Mouse (Mus musculus) midbrain, embryonic 10.5 days (tissue): ENCODE measurements around the gene Tecpr2. TPM values are rescaled to one million over a fixed set of nuclear protein-coding genes. Genes with fewer than 3 reads are reported as not detected.

Experiments used
- DNase-seq: peaks from one replicate; pipeline ENCODE4 v3.0.0-alpha.2; 2017; ENCODE audit warnings: low spot score
- H3K27ac ChIP-seq: fragments of 300-500 bp; sonication (generic); replicated peaks from 2 replicates; pipeline ENCODE4 v1.5.1; 2016; ENCODE audit warnings: mild to moderate bottlenecking
- H3K27me3 ChIP-seq: fragments of 300-500 bp; sonication (generic); 2 replicates; pipeline ENCODE4 v1.6.1; 2016; ENCODE audit warnings: low read depth, mild to moderate bottlenecking; ENCODE audit not compliant: poor library complexity, severe bottlenecking
- H3K36me3 ChIP-seq: fragments of 300-500 bp; sonication (generic); 2 replicates; pipeline ENCODE4 v1.6.1; 2016; ENCODE audit warnings: mild to moderate bottlenecking, moderate library complexity
- H3K4me1 ChIP-seq: fragments of 300-500 bp; sonication (generic); 2 replicates; pipeline ENCODE4 v1.6.1; 2016
- H3K4me3 ChIP-seq: fragments of 300-500 bp; sonication (generic); 2 replicates; pipeline ENCODE4 v1.5.1; 2016; ENCODE audit warnings: mild to moderate bottlenecking, moderate library complexity
- H3K9me3 ChIP-seq: fragments of 300-500 bp; sonication (generic); replicated peaks from 2 replicates; pipeline ENCODE4 v1.6.1; 2016; ENCODE audit warnings: mild to moderate bottlenecking
- WGBS: fragments of 180-500 bp; shearing (Covaris S2); methylation state at CpG from one replicate; pipeline ENCODE4 v1.1.7; 2016; 5-methylcytosine and 5-hydroxymethylcytosine counted together
- polyA plus RNA-seq: library from polyadenylated mRNA; unstranded; fragments of >200 nt; fragmentation: Nextera tagmentation; extraction: Ambion mirVana; gene quantifications from 2 replicates; pipeline ENCODE4 v1.2.1, GENCODE M21; 2016

Gene Tecpr2
- polyA plus RNA-seq, 1 experiment from 2014 or later: 5.3 TPM

GRCm38 (mm10) chr12:110954351-110954991, 65.4 kb downstream of the Tecpr2 start:
- Histone ChIP-seq H3K27me3 (no peaks in the 10 kb centered on the region), H3K9me3 (no peaks in the 10 kb centered on the region), H3K4me1 (no peaks in the 10 kb centered on the region), H3K27ac (no peak overlapping the region), H3K36me3 (peaks cover 36% of the 10 kb centered on the region), H3K4me3 (no peak overlapping the region)
- no peak for DNase-seq
- 91% methylated on average over 4 of the region's 4 CpGs for WGBS

DNA sequence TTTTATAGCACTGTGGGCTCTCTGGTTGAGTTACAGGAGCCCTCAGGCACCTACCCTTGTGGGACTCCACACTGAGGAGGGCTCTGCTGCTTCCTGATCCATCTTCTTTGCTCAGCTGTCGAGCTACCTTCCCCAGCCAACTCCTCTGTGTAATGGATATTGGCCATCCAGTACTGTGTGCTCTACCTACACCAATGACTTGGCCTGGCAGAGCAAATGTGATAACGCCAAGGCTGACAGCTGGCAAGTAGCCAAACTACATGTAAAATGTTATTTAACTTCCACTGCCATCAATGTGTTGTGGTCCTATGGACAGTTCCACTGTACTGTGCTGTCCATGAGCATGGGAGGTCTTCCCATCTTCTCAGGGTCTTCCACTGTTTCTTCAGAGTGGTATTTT, 72.9 kb downstream of the Tecpr2 start:
- Histone ChIP-seq H3K27me3 (no peaks in the 10 kb centered on the region), H3K4me1 (no peaks in the 10 kb centered on the region), H3K27ac (no peak overlapping the region), H3K36me3 (peaks cover 37% of the 10 kb centered on the region), H3K4me3 (no peak overlapping the region), H3K9me3 (no peaks in the 10 kb centered on the region)
- 78% methylated on average over 2 of the region's 2 CpGs for WGBS
- DNase-seq: no peak

- H3K9me3 ChIP-seq: no peaks in the 10 kb centered on the region
- no peak overlapping the region for H3K4me3 ChIP-seq
- 89% methylated on average over 3 of the region's 3 CpGs for WGBS
- peaks cover 48% of the 10 kb centered on the region for H3K36me3 ChIP-seq
- H3K27ac ChIP-seq: no peak overlapping the region
- H3K27me3 ChIP-seq: no peaks in the 10 kb centered on the region
- H3K4me1 ChIP-seq: no peaks in the 10 kb centered on the region
- DNase-seq: no peak
Measured at GRCm38 (mm10) chr12:110965500-110965899, 76.4 kb downstream of the Tecpr2 start.

GRCm38 (mm10) chr12:110966079-110966478, 77.0 kb downstream of the Tecpr2 start:
- no peak for DNase-seq
- no peak overlapping the region for H3K27ac ChIP-seq
- H3K9me3 ChIP-seq: no peaks in the 10 kb centered on the region
- no peak overlapping the region for H3K4me3 ChIP-seq
- no peaks in the 10 kb centered on the region for H3K27me3 ChIP-seq
- H3K4me1 ChIP-seq: no peaks in the 10 kb centered on the region
- peaks cover 49% of the 10 kb centered on the region for H3K36me3 ChIP-seq
- WGBS: 90% methylated on average over 4 of the region's 4 CpGs

DNA sequence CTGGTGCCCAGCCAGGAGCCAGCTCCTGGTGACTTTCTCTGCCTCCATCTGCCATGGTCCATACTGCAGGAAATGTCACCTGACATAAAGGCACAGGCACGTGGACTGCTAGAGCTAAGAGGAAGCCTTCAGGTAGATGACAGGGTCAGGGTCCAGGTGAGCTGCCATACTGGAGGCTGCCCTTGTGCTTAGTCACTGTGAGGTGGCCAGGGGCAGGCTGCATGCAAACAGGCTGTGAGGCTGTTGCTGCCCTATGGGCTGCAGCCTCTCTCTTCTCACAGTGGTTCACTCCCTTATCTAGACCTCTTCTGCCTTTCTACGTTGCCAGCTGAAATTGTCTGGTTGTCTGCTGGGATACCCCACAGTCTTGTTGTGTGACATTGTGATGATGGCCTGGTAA, 78.1 kb downstream of the Tecpr2 start:
- no peak for DNase-seq
- Histone ChIP-seq H3K9me3 (no peaks in the 10 kb centered on the region), H3K27me3 (no peaks in the 10 kb centered on the region), H3K4me3 (no peak overlapping the region), H3K4me1 (no peaks in the 10 kb centered on the region), H3K36me3 (peaks cover 54% of the 10 kb centered on the region), H3K27ac (no peak overlapping the region)
- 89% methylated on average over 2 of the region's 2 CpGs for WGBS

DNA sequence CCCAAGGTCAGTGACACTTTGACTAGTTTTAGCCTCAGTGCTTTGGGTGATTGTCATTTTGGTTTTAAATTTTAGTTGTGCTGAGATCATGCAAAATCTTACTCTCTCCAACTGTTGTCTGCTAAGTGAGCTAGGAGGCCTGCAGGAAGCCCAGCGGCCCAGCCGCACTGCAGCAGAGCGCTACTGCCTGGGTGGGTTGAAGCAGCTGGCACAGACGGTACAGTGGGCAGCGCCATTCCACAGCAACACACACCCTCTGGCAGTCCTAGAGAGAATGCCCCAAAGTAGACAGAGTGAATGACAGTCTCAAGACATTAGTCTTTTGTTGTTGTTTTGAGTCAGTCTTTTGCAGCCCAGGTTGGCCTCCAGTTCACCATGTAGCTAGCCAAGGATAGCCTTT, 81.3 kb downstream of the Tecpr2 start:
- 96% methylated on average over 5 of the region's 5 CpGs for WGBS
- Histone ChIP-seq H3K4me3 (no peak overlapping the region), H3K27ac (no peak overlapping the region), H3K4me1 (peaks cover under 1% of the 10 kb centered on the region; the same call in 1 of the 2 replicates), H3K36me3 (peaks cover 75% of the 10 kb centered on the region), H3K27me3 (no peaks in the 10 kb centered on the region), H3K9me3 (no peaks in the 10 kb centered on the region)
- DNase-seq: no peak

DNA sequence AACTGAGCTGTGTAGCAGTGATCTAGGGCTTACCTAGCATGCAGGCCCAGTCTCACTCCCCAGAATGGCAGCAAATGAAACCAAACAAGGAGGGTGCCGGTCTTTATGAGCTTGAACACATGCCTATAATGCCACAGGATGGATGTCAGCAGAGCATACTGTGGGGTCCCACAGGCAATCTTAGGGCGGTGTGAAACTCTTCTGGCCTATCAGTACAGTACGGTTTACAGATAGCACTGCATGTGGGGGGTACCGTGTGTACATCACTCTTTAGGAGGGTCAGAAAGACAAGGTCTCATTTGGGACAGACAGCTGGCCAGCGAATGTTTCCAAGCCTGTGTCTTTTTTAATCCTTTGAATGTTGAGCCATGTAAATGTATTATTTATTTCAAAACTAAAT, 82.9 kb downstream of the Tecpr2 start:
- DNase-seq: no peak
- Histone ChIP-seq H3K27ac (no peak overlapping the region), H3K4me3 (no peak overlapping the region), H3K27me3 (no peaks in the 10 kb centered on the region), H3K9me3 (no peaks in the 10 kb centered on the region), H3K36me3 (peaks cover 90% of the 10 kb centered on the region), H3K4me1 (peaks cover 6% of the 10 kb centered on the region; the same call in 1 of the 2 replicates)
- 95% methylated on average over 5 of the region's 5 CpGs for WGBS

DNA sequence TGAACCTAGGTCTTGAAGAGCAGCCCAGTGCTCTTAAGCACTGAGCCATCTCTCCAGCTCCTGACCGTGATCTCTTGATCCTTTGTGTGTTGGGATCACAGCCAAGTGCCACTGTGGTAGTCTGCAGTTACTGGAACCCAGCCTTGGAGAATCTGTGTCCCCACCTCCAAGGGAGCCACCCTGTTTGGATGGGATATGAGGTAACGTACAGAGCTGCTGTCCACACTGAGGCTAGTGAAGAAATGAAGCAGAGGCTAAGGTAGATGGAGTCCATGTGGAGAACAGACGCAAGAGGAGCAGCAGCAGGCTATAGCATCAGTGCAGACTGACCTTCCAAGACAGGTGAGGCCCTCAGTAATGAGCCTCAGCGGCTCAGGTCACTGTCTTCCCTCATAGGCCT, 84.8 kb downstream of the Tecpr2 start:
- Histone ChIP-seq H3K9me3 (no peaks in the 10 kb centered on the region), H3K27me3 (no peaks in the 10 kb centered on the region), H3K36me3 (peaks cover 79% of the 10 kb centered on the region), H3K4me1 (peaks cover 23% of the 10 kb centered on the region), H3K4me3 (no peak overlapping the region), H3K27ac (no peak overlapping the region)
- 90% methylated on average over 4 of the region's 4 CpGs for WGBS
- DNase-seq: no peak

- Histone ChIP-seq H3K27me3 (no peaks in the 10 kb centered on the region), H3K4me1 (peaks cover 26% of the 10 kb centered on the region), H3K9me3 (no peaks in the 10 kb centered on the region), H3K36me3 (peaks cover 74% of the 10 kb centered on the region), H3K4me3 (no peak overlapping the region), H3K27ac (no peak overlapping the region)
- 88% methylated on average over 7 of the region's 7 CpGs for WGBS
- DNase-seq: no peak
Measured at GRCm38 (mm10) chr12:110974295-110974694, 85.2 kb downstream of the Tecpr2 start.

DNA sequence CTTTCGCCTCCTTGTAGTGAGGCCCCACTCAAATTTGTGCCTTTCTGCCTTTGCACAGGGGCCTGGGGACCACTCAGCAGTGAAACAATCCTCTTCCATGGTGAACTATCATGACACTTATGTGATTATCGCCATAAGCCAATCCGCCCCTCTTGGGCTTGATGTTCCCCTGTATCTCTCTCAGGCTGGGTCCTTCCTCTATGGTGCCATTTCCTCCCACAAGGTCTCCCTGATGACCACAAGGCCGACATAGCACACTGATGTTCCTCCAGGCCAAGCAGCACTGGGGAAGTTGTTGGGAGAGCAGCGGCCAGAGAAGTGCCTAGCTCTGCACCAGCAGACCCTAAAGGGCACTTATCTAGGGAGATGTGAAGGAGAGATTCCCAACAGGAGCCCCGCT, 85.7 kb downstream of the Tecpr2 start:
- no peaks in the 10 kb centered on the region for H3K27me3 ChIP-seq
- H3K4me1 ChIP-seq: peaks cover 30% of the 10 kb centered on the region
- WGBS: 86% methylated on average over 6 of the region's 6 CpGs
- no peak overlapping the region for H3K27ac ChIP-seq
- no peak for DNase-seq
- H3K9me3 ChIP-seq: no peaks in the 10 kb centered on the region
- peaks cover 70% of the 10 kb centered on the region for H3K36me3 ChIP-seq
- H3K4me3 ChIP-seq: no peak overlapping the region

DNA sequence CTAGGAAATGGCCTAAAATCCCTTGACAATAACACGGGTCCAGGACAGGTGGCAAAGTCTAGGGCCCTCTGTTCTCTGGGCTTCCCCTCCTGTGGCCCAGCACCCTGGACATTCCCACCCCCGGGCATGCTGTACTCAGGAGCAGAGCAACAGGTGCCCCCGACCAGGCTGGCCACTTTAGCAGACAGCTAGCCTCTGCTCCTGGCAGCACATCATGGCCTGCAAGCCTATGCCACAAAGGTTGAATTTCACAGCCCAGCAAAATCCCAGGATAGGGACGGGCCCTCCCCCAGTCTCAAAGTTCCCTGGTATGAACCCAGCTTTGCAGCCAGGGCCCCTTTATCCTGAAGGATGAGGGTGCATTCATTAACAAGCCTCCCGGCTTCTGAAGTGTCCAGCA, 86.3 kb downstream of the Tecpr2 start:
- 89% methylated on average over 5 of the region's 5 CpGs for WGBS
- Histone ChIP-seq H3K9me3 (no peaks in the 10 kb centered on the region), H3K27ac (no peak overlapping the region), H3K27me3 (peaks cover 6% of the 10 kb centered on the region), H3K4me3 (0 out of 2 replicates have a peak overlapping the region, but pooled peaks have one; percentile 3), H3K4me1 (peaks cover 30% of the 10 kb centered on the region), H3K36me3 (peaks cover 64% of the 10 kb centered on the region)
- DNase-seq: no peak

DNA sequence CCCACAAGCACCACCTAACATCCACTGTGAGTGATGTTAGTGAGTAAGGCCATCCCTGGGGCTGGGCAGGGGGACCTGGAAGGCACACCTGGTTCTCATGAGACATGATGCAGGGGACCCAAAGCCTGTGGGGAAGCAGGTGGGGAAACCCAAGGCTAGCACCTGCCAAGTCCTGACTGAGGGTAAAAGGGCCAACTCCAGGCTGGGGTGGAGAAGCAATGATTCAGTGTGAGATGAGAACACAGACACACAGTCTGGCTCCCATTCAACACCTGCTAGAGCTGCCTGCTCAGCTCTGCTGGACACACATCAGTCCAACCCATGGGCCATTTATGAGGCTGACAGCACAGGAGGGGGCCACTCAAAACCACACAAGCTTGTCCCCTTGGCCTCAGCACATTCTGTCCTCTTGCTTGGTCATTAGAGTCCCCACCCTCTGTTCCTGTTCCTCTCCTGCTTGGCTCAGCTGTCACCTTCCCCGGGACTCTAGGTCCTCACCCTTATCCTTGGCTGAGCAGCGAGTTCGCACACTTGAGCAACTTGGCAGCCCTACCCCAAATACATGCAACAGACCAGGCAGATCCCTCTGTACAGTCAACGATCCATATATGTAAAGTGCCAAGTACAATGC, 86.9 kb downstream of the Tecpr2 start:
- DNase-seq: no peak
- Histone ChIP-seq H3K4me3 (0 out of 2 replicates have a peak overlapping the region, but pooled peaks have one; percentile 3), H3K27me3 (peaks cover 8% of the 10 kb centered on the region), H3K9me3 (no peaks in the 10 kb centered on the region), H3K27ac (no peak overlapping the region), H3K36me3 (peaks cover 58% of the 10 kb centered on the region), H3K4me1 (peaks cover 30% of the 10 kb centered on the region)
- 92% methylated on average over 4 of the region's 4 CpGs for WGBS

DNA sequence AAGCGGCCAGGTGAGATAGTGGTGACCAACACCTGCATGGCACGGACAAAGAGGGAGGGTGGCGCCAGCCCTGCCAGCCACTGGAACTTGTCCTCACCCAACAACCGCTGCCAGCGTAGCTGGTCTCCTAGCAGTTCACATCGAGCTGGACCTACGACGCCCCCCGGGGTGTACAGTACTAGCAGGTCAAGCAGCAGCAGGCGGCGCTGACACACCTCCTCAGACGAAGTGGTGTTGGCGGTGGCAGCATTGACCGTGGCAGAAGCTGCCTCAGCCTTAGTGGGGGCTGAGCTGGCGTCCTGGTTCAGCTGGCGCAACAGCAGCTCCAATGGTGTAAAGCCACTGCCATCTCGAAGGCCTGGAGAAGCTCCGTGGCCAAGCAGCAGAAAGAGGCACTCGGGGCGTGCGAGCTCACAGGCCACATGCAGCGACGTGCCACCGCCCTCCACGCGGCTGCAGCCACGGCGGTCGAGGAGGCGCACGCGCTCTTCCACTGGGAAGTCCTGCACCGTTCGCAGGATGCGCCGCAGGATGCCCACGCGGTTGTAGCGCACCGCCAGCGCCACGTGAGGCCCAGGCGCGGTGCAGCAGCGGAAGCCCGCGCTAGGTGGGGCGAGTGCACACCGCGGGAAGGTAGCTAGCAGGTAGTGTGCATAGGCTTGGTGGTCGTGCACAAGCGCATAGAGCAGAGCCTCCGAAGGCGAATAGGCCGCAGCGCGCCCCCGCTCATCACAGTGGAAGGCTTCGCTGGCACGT, 87.7 kb downstream of the Tecpr2 start:
- Histone ChIP-seq H3K36me3 (peaks cover 55% of the 10 kb centered on the region), H3K27me3 (peaks cover 8% of the 10 kb centered on the region), H3K27ac (no peak overlapping the region), H3K4me3 (0 out of 2 replicates have a peak overlapping the region, but pooled peaks have one; percentile 11), H3K9me3 (no peaks in the 10 kb centered on the region), H3K4me1 (peaks cover 30% of the 10 kb centered on the region)
- WGBS: 91% methylated on average over 60 of the region's 60 CpGs
- DNase-seq: no peak
